Mouse (Mus musculus): ENCODE data around the gene Msl2. TPM values are rescaled to one million over a fixed set of nuclear protein-coding genes. Genes with fewer than 3 reads are reported as not detected.

The Msl2 gene
- polyA plus RNA-seq, 1 experiment from 2014 or later = 7.0 TPM

- no peak overlapping the region for H3K9ac ChIP-seq (ENCODE audit: low read length)
Observed at GRCm38 (mm10) chr9:101069781-101070180, 4.1 kb upstream of the Msl2 start.

GRCm38 (mm10) chr9:101072506-101072905 is 1.4 kb upstream of the Msl2 start:
- Histone ChIP-seq H3K4me2 (ENCODE audit: low read length) (peak overlapping the region; percentile 63; the same call in 1 of the 2 replicates), H3K27me3 (replicated peaks; ENCODE audit: control insufficient read depth, insufficient read depth, low read length) (no peaks in the 10 kb centered on the region), H3K27ac (ENCODE audit: low read depth) (no peak overlapping the region), H3K36me3 (ENCODE audit: control insufficient read depth, insufficient read depth, low read length) (no peaks in the 10 kb centered on the region), H3K4me1 (replicated peaks; ENCODE audit: control insufficient read depth, insufficient read depth, low read length) (peaks cover 7% of the 10 kb centered on the region; the same call in 1 of the 2 replicates), H3K9me3 (ENCODE audit: control insufficient read depth, low read length) (0 out of 2 replicates have a peak, but pooled peaks cover 2% of the 10 kb centered on the region), H3K9ac (ENCODE audit: low read length) (no peak overlapping the region; the same call in 1 of the 2 replicates), H3K4me3 (ENCODE audit: low read depth, low read length) (peak overlapping the region; percentile 52; the same call in 1 of the 2 replicates)
- 39% methylated on average over 5 of the region's 5 CpGs for WGBS
- no peak for ATAC-seq (replicated peaks; ENCODE audit: low FRiP score, low TSS enrichment, low read depth)
- no peak for DNase-seq (ENCODE audit: low spot score)

More at GRCm38 (mm10) chr9:101069781-101070180, 4.1 kb upstream of the Msl2 start:
- no peak overlapping the region for H3K4me3 ChIP-seq (ENCODE audit: low read depth, low read length)
- 0 out of 2 replicates have a peak, but pooled peaks cover 2% of the 10 kb centered on the region for H3K9me3 ChIP-seq (ENCODE audit: control insufficient read depth, low read length)
- H3K36me3 ChIP-seq (ENCODE audit: control insufficient read depth, insufficient read depth, low read length) = no peaks in the 10 kb centered on the region
- no peak overlapping the region for H3K4me2 ChIP-seq (ENCODE audit: low read length)
- no peak overlapping the region for H3K27ac ChIP-seq (ENCODE audit: low read depth)
- no peak for DNase-seq (ENCODE audit: low spot score)
- no peak for ATAC-seq (replicated peaks; ENCODE audit: low FRiP score, low TSS enrichment, low read depth)
- no peaks in the 10 kb centered on the region for H3K27me3 ChIP-seq (replicated peaks; ENCODE audit: control insufficient read depth, insufficient read depth, low read length)
- WGBS = 92% methylated on average over 3 of the region's 3 CpGs
- H3K4me1 ChIP-seq (replicated peaks; ENCODE audit: control insufficient read depth, insufficient read depth, low read length) = peaks cover 3% of the 10 kb centered on the region; the same call in 1 of the 2 replicates

GRCm38 (mm10) chr9:101073041-101073986 is 587 bp upstream of the Msl2 start:
- H3K4me1 ChIP-seq (replicated peaks; ENCODE audit: control insufficient read depth, insufficient read depth, low read length) = peaks cover 13% of the 10 kb centered on the region
- 2% methylated on average over 54 of the region's 65 CpGs for WGBS

GRCm38 (mm10) chr9:101074332-101075021 is 576 bp downstream of the Msl2 start:
- Histone ChIP-seq H3K27me3 (replicated peaks; ENCODE audit: control insufficient read depth, insufficient read depth, low read length) (no peaks in the 10 kb centered on the region), H3K4me3 (ENCODE audit: low read depth, low read length) (peak overlapping the region; percentile 99), H3K9ac (ENCODE audit: low read length) (peak overlapping the region; percentile 98), H3K9me3 (ENCODE audit: control insufficient read depth, low read length) (0 out of 2 replicates have a peak, but pooled peaks cover 2% of the 10 kb centered on the region), H3K4me1 (replicated peaks; ENCODE audit: control insufficient read depth, insufficient read depth, low read length) (peaks cover 25% of the 10 kb centered on the region), H3K4me2 (ENCODE audit: low read length) (peak overlapping the region; percentile 62), H3K36me3 (ENCODE audit: control insufficient read depth, insufficient read depth, low read length) (no peaks in the 10 kb centered on the region), H3K27ac (ENCODE audit: low read depth) (peak overlapping the region; percentile 99)
- under 1% methylated on average over 94 of the region's 100 CpGs for WGBS
- DNase-seq (ENCODE audit: low spot score) = peak; percentile 91
- ATAC-seq (replicated peaks; ENCODE audit: low FRiP score, low TSS enrichment, low read depth) = peak; percentile 80

More at GRCm38 (mm10) chr9:101073041-101073986, 587 bp upstream of the Msl2 start:
- DNase-seq (ENCODE audit: low spot score) = peak; percentile 98
- Histone ChIP-seq H3K4me3 (ENCODE audit: low read depth, low read length) (peak overlapping the region; percentile 99), H3K27me3 (replicated peaks; ENCODE audit: control insufficient read depth, insufficient read depth, low read length) (no peaks in the 10 kb centered on the region), H3K9me3 (ENCODE audit: control insufficient read depth, low read length) (0 out of 2 replicates have a peak, but pooled peaks cover 2% of the 10 kb centered on the region), H3K9ac (ENCODE audit: low read length) (peak overlapping the region; percentile 83), H3K36me3 (ENCODE audit: control insufficient read depth, insufficient read depth, low read length) (no peaks in the 10 kb centered on the region), H3K4me2 (ENCODE audit: low read length) (peak overlapping the region; percentile 63), H3K27ac (ENCODE audit: low read depth) (peak overlapping the region; percentile 90)
- ATAC-seq (replicated peaks; ENCODE audit: low FRiP score, low TSS enrichment, low read depth) = peak; percentile 93

- peak overlapping the region; percentile 99 for H3K4me3 ChIP-seq (ENCODE audit: low read depth, low read length)
- H3K27ac ChIP-seq (ENCODE audit: low read depth) = peak overlapping the region; percentile 99
- peak overlapping the region; percentile 62 for H3K4me2 ChIP-seq (ENCODE audit: low read length)
- peak overlapping the region; percentile 98 for H3K9ac ChIP-seq (ENCODE audit: low read length)
- H3K36me3 ChIP-seq (ENCODE audit: control insufficient read depth, insufficient read depth, low read length) = no peaks in the 10 kb centered on the region
- DNase-seq (ENCODE audit: low spot score) (no peak), ATAC-seq (replicated peaks; ENCODE audit: low FRiP score, low TSS enrichment, low read depth) (no peak)
- H3K9me3 ChIP-seq (ENCODE audit: control insufficient read depth, low read length) = no peaks in the 10 kb centered on the region
- WGBS = under 1% methylated on average over 25 of the region's 25 CpGs
- peaks cover 28% of the 10 kb centered on the region for H3K4me1 ChIP-seq (replicated peaks; ENCODE audit: control insufficient read depth, insufficient read depth, low read length)
- H3K27me3 ChIP-seq (replicated peaks; ENCODE audit: control insufficient read depth, insufficient read depth, low read length) = no peaks in the 10 kb centered on the region
Observed at GRCm38 (mm10) chr9:101075091-101075581, 1.2 kb downstream of the Msl2 start.

- Histone ChIP-seq H3K9me3 (ENCODE audit: control insufficient read depth, low read length) (no peaks in the 10 kb centered on the region), H3K4me2 (ENCODE audit: low read length) (peak overlapping the region; percentile 62), H3K9ac (ENCODE audit: low read length) (peak overlapping the region; percentile 98), H3K4me3 (ENCODE audit: low read depth, low read length) (peak overlapping the region; percentile 99), H3K27ac (ENCODE audit: low read depth) (no peak overlapping the region), H3K4me1 (replicated peaks; ENCODE audit: control insufficient read depth, insufficient read depth, low read length) (peaks cover 28% of the 10 kb centered on the region), H3K36me3 (ENCODE audit: control insufficient read depth, insufficient read depth, low read length) (no peaks in the 10 kb centered on the region), H3K27me3 (replicated peaks; ENCODE audit: control insufficient read depth, insufficient read depth, low read length) (no peaks in the 10 kb centered on the region)
- WGBS = under 1% methylated on average over 8 of the region's 8 CpGs
- ATAC-seq (replicated peaks; ENCODE audit: low FRiP score, low TSS enrichment, low read depth) = no peak
- no peak for DNase-seq (ENCODE audit: low spot score)
Observed at GRCm38 (mm10) chr9:101075694-101076093, 1.8 kb downstream of the Msl2 start.

GRCm38 (mm10) chr9:101076095-101076875 is 2.4 kb downstream of the Msl2 start:
- H3K4me3 ChIP-seq (ENCODE audit: low read depth, low read length) = peak overlapping the region; percentile 99
- H3K9me3 ChIP-seq (ENCODE audit: control insufficient read depth, low read length) = no peaks in the 10 kb centered on the region
- no peak overlapping the region for H3K27ac ChIP-seq (ENCODE audit: low read depth)
- WGBS = under 1% methylated on average over 18 of the region's 18 CpGs
- H3K36me3 ChIP-seq (ENCODE audit: control insufficient read depth, insufficient read depth, low read length) = no peaks in the 10 kb centered on the region
- H3K4me1 ChIP-seq (replicated peaks; ENCODE audit: control insufficient read depth, insufficient read depth, low read length) = peaks cover 28% of the 10 kb centered on the region
- ATAC-seq (replicated peaks; ENCODE audit: low FRiP score, low TSS enrichment, low read depth) = no peak
- no peaks in the 10 kb centered on the region for H3K27me3 ChIP-seq (replicated peaks; ENCODE audit: control insufficient read depth, insufficient read depth, low read length)
- DNase-seq (ENCODE audit: low spot score) = peak; percentile 64
- peak overlapping the region; percentile 98 for H3K9ac ChIP-seq (ENCODE audit: low read length)
- H3K4me2 ChIP-seq (ENCODE audit: low read length) = peak overlapping the region; percentile 62

- peak; percentile 7 for DNase-seq (ENCODE audit: low spot score)
- peak overlapping the region; percentile 98 for H3K9ac ChIP-seq (ENCODE audit: low read length)
Observed at GRCm38 (mm10) chr9:101077486-101077885, 3.6 kb downstream of the Msl2 start.

More at GRCm38 (mm10) chr9:101077486-101077885, 3.6 kb downstream of the Msl2 start:
- Histone ChIP-seq H3K27ac (ENCODE audit: low read depth) (no peak overlapping the region), H3K9me3 (ENCODE audit: control insufficient read depth, low read length) (no peaks in the 10 kb centered on the region), H3K27me3 (replicated peaks; ENCODE audit: control insufficient read depth, insufficient read depth, low read length) (no peaks in the 10 kb centered on the region), H3K36me3 (ENCODE audit: control insufficient read depth, insufficient read depth, low read length) (no peaks in the 10 kb centered on the region), H3K4me3 (ENCODE audit: low read depth, low read length) (peak overlapping the region; percentile 99), H3K4me2 (ENCODE audit: low read length) (peak overlapping the region; percentile 62), H3K4me1 (replicated peaks; ENCODE audit: control insufficient read depth, insufficient read depth, low read length) (peaks cover 27% of the 10 kb centered on the region)
- no peak for ATAC-seq (replicated peaks; ENCODE audit: low FRiP score, low TSS enrichment, low read depth)

All from intestine, embryonic 14.5 days (tissue).